Mouse (Mus musculus) stomach, postnatal 0 days (tissue): ENCODE data around the gene Lats1. TPM values are rescaled to one million over a fixed set of nuclear protein-coding genes. Genes with fewer than 3 reads are reported as not detected.
"Not testable (repeated sequence)": the region's sequence is repeated elsewhere in the genome, so short reads cannot be mapped to it uniquely, and the experiment has no call there.

Source experiments
- ATAC-seq: fragments of 200-750 bp; cut with Nextera tagmentation; 2 replicates; pipeline ENCODE4 v1.8.0; 2017; ENCODE audit not compliant: low FRiP score, low TSS enrichment
- DNase-seq: peaks from one replicate; pipeline ENCODE4 v3.0.0-alpha.2; 2016; ENCODE audit warnings: low spot score
- H3K27ac ChIP-seq: fragments of 300-500 bp; sonication (generic); replicated peaks from 2 replicates; pipeline ENCODE4 v1.5.1; 2014; ENCODE audit warnings: mild to moderate bottlenecking, control low read depth
- H3K27me3 ChIP-seq: fragments of 300-500 bp; sonication (generic); 2 replicates; pipeline ENCODE4 v1.6.1; 2014; ENCODE audit warnings: low read length; ENCODE audit not compliant: control insufficient read depth, insufficient read depth
- H3K36me3 ChIP-seq: fragments of 300-500 bp; sonication (generic); 2 replicates; pipeline ENCODE4 v1.6.1; 2014; ENCODE audit warnings: low read length, mixed read lengths; ENCODE audit not compliant: control insufficient read depth, insufficient read depth
- H3K4me1 ChIP-seq: fragments of 300-500 bp; sonication (generic); replicated peaks from 2 replicates; pipeline ENCODE4 v1.6.1; 2014; ENCODE audit warnings: antibody characterized with exemption; ENCODE audit not compliant: control insufficient read depth, insufficient read depth
- H3K4me2 ChIP-seq: fragments of 300-500 bp; sonication (generic); replicated peaks from 2 replicates; pipeline ENCODE4 v1.6.1; 2014; ENCODE audit warnings: low read depth, mild to moderate bottlenecking, control low read depth, moderate library complexity
- H3K4me3 ChIP-seq: fragments of 300-500 bp; sonication (generic); 2 replicates; pipeline ENCODE4 v1.5.1; 2014; ENCODE audit warnings: low read depth, low read length, control low read depth
- H3K9ac ChIP-seq: fragments of 300-500 bp; sonication (generic); 2 replicates; pipeline ENCODE4 v1.6.1; 2014; ENCODE audit warnings: mild to moderate bottlenecking, low read length, control low read depth, mixed read lengths
- H3K9me3 ChIP-seq: fragments of 300-500 bp; sonication (generic); 2 replicates; pipeline ENCODE4 v1.6.1; 2016; ENCODE audit warnings: low read length; ENCODE audit not compliant: control insufficient read depth
- CTCF ChIP-seq: IDR thresholded peaks from 2 replicates; pipeline ENCODE4 v1.5.1; 2016; ENCODE audit warnings: antibody characterized with exemption, low read depth, mild to moderate bottlenecking, moderate library complexity
- EP300 ChIP-seq: optimal IDR thresholded peaks from 2 replicates; pipeline ENCODE3; 2016; ENCODE audit warnings: antibody characterized with exemption
- WGBS: fragments of 180-500 bp; shearing (Covaris S2); extraction: QIAGEN DNeasy Blood & Tissue Kit; methylation state at CpG from one replicate; pipeline ENCODE4 v1.1.7; 2014; 5-methylcytosine and 5-hydroxymethylcytosine counted together
- polyA plus RNA-seq: library from polyadenylated mRNA; unstranded; fragments of >200 nt; fragmentation: Nextera tagmentation; extraction: Ambion mirVana; gene quantifications from 2 replicates; pipeline ENCODE4 v1.2.1, GENCODE M21; 2015

Gene Lats1
- polyA plus RNA-seq, 1 experiment from 2014 or later: 4.7 TPM

GRCm38 (mm10) chr10:7731582-7731981 is 50.6 kb downstream of the Lats1 start:
- DNase-seq (no peak), ATAC-seq (no peak)
- Histone ChIP-seq H3K27me3 (no peaks in the 10 kb centered on the region), H3K9ac (no peak overlapping the region), H3K27ac (no peak overlapping the region), H3K4me3 (no peak overlapping the region), H3K9me3 (no peaks in the 10 kb centered on the region), H3K36me3 (no peaks in the 10 kb centered on the region), H3K4me2 (no peak overlapping the region), H3K4me1 (no peaks in the 10 kb centered on the region)
- TF ChIP-seq EP300 (no peak), CTCF (no peak)

GRCm38 (mm10) chr10:7737122-7737521 is 56.1 kb downstream of the Lats1 start:
- no peak overlapping the region for H3K9ac ChIP-seq
- no peak for DNase-seq
- H3K27ac ChIP-seq: no peak overlapping the region
- ATAC-seq: no peak
- H3K4me1 ChIP-seq: no peaks in the 10 kb centered on the region
- no peaks in the 10 kb centered on the region for H3K27me3 ChIP-seq
- no peaks in the 10 kb centered on the region for H3K36me3 ChIP-seq
- no peak overlapping the region for H3K4me3 ChIP-seq
- TF ChIP-seq EP300 (no peak), CTCF (no peak)
- H3K9me3 ChIP-seq: no peaks in the 10 kb centered on the region
- no peak overlapping the region for H3K4me2 ChIP-seq

DNA sequence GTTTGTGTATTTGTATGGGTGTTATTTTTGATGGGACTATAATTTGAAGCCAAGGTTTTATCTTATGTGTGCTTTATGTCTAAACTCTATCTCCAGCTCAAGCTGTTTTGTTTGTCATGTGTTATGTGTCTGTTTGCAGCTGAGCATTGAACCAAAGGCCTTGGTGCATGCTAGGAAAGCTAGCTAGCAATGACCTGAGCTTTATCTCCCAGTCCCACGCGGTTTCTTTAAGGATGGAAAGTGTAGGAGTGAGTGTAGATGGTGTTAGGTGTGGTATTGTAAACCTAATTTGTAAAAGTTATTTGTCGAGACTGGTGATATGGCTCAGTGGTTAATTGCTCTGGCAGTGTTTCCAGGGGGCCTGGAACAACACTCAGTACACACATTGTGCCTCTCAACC is 56.9 kb downstream of the Lats1 start:
- Histone ChIP-seq H3K27ac (no peak overlapping the region), H3K4me1 (no peaks in the 10 kb centered on the region), H3K27me3 (no peaks in the 10 kb centered on the region), H3K9ac (no peak overlapping the region), H3K9me3 (no peaks in the 10 kb centered on the region), H3K36me3 (0 out of 2 replicates have a peak, but pooled peaks cover 2% of the 10 kb centered on the region), H3K4me2 (no peak overlapping the region), H3K4me3 (no peak overlapping the region)
- ATAC-seq (no peak), DNase-seq (no peak)
- WGBS: 61% methylated on average over 3 of the region's 3 CpGs
- TF ChIP-seq CTCF (no peak), EP300 (no peak)

- H3K4me2 ChIP-seq, H3K27ac ChIP-seq, H3K27me3 ChIP-seq, H3K4me1 ChIP-seq, H3K4me3 ChIP-seq, ATAC-seq, H3K9me3 ChIP-seq, H3K9ac ChIP-seq, DNase-seq: not testable (repeated sequence)
- peaks cover 24% of the 10 kb centered on the region for H3K36me3 ChIP-seq
- WGBS: 94% methylated on average over 6 of the region's 6 CpGs
Observed at GRCm38 (mm10) chr10:7745528-7745927, 64.5 kb downstream of the Lats1 start.

GRCm38 (mm10) chr10:7748752-7749151 is 67.7 kb downstream of the Lats1 start:
- Histone ChIP-seq H3K27me3 (no peaks in the 10 kb centered on the region), H3K4me3 (no peak overlapping the region), H3K36me3 (peaks cover 24% of the 10 kb centered on the region), H3K27ac (no peak overlapping the region), H3K9ac (no peak overlapping the region), H3K4me2 (no peak overlapping the region), H3K9me3 (no peaks in the 10 kb centered on the region), H3K4me1 (no peaks in the 10 kb centered on the region)
- ATAC-seq: no peak
- TF ChIP-seq EP300: no peak
- DNase-seq: no peak
- 90% methylated on average over 6 of the region's 6 CpGs for WGBS

DNA sequence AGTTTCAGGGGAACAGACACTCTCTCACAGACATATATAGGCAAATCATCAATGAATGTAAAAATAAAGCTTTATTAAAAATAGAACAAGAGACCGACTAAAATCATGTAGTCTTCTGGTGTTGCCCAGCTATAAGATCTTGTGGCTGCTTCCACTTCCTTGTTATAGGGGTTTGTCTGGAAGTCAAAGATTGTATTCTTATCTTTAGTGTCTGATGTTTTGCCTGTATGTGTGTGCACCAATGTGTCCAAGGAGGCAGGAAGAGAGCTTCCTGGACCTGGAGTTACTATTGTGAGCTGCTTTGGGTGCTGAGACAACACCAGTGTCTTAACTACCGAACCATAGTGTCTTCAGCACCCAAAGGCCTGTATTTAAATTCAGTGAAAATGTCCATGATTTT is 76.5 kb downstream of the Lats1 start:
- TF ChIP-seq EP300: no peak
- TF ChIP-seq CTCF: no peak
- H3K4me3 ChIP-seq: no peak overlapping the region
- no peaks in the 10 kb centered on the region for H3K27me3 ChIP-seq
- H3K9me3 ChIP-seq: no peaks in the 10 kb centered on the region
- no peak for DNase-seq
- H3K9ac ChIP-seq: no peak overlapping the region
- no peak overlapping the region for H3K4me2 ChIP-seq
- peaks cover 13% of the 10 kb centered on the region for H3K36me3 ChIP-seq
- no peak for ATAC-seq
- no peaks in the 10 kb centered on the region for H3K4me1 ChIP-seq
- 91% methylated on average over 2 of the region's 2 CpGs for WGBS
- no peak overlapping the region for H3K27ac ChIP-seq

Other genes starting within 250 kb of the Lats1 start
- gene Ulbp1, start 207.6 kb upstream of the Lats1 start, polyA plus RNA-seq: 0.56 and 0.59 TPM in 2 replicates
- 2.9 and 3.8 TPM in 2 replicates for gene Lrp11, start 91.4 kb upstream of the Lats1 start, polyA plus RNA-seq
- gene Nup43, start 13.7 kb upstream of the Lats1 start, polyA plus RNA-seq: 16.7 and 17.5 TPM in 2 replicates
- 61.0 and 65.7 TPM in 2 replicates for gene Pcmt1, start 78 bp upstream of the Lats1 start, polyA plus RNA-seq
- gene Katna1, start 44.8 kb downstream of the Lats1 start, polyA plus RNA-seq: 40.2 and 42.5 TPM in 2 replicates
- gene Ginm1, start 111.6 kb downstream of the Lats1 start, polyA plus RNA-seq: 88.8 and 95.0 TPM in 2 replicates
- 21.3 and 23.3 TPM in 2 replicates for gene Ppil4, start 111.7 kb downstream of the Lats1 start, polyA plus RNA-seq
- gene Zc3h12d, start 151.3 kb downstream of the Lats1 start, polyA plus RNA-seq: 0.17 and 0.28 TPM in 2 replicates